Mouse (Mus musculus) testis, adult 2 months (tissue): ENCODE results near the gene Tlx1. TPM values are rescaled to one million over a fixed set of nuclear protein-coding genes. Genes with fewer than 3 reads are reported as not detected.

Experiments used
- H3K27ac ChIP-seq: fragments of 200-500 bp; 2 replicates; pipeline ENCODE4 v1.5.1; 2012; ENCODE audit warnings: low read depth, low read length; ENCODE audit not compliant: control insufficient read depth, insufficient read depth
- H3K27me3 ChIP-seq: fragments of 200-500 bp; 2 replicates; pipeline ENCODE4 v1.6.1; 2012; ENCODE audit warnings: mild to moderate bottlenecking, low read length, moderate library complexity; ENCODE audit not compliant: control insufficient read depth, insufficient read depth
- H3K36me3 ChIP-seq: fragments of 200-500 bp; 2 replicates; pipeline ENCODE4 v1.6.1; 2012; ENCODE audit warnings: mild to moderate bottlenecking, low read length; ENCODE audit not compliant: control insufficient read depth, insufficient read depth
- H3K4me1 ChIP-seq: fragments of 200-500 bp; 2 replicates; pipeline ENCODE4 v1.6.1; 2012; ENCODE audit warnings: low read length; ENCODE audit not compliant: control insufficient read depth, insufficient read depth
- H3K4me3 ChIP-seq: fragments of 200-500 bp; 2 replicates; pipeline ENCODE4 v1.5.1; 2012; ENCODE audit warnings: low read depth, mild to moderate bottlenecking, low read length, moderate library complexity, mixed read lengths; ENCODE audit not compliant: control insufficient read depth
- CTCF ChIP-seq: fragments of 200-500 bp; IDR thresholded peaks from 2 replicates; pipeline ENCODE4 v1.5.1; 2012; ENCODE audit warnings: low read depth, mild to moderate bottlenecking, inconsistent platforms, low read length, moderate library complexity; ENCODE audit not compliant: control insufficient read depth, insufficient read depth, insufficient replicate concordance
- POLR2A ChIP-seq: fragments of 200-500 bp; IDR thresholded peaks from 2 replicates; pipeline ENCODE4 v1.6.1; 2012; ENCODE audit warnings: low read depth, mild to moderate bottlenecking, inconsistent platforms, low read length, moderate library complexity; ENCODE audit not compliant: control insufficient read depth
- polyA plus RNA-seq: library from polyadenylated mRNA; depleted of rRNA; stranded (reverse); fragments of >200 nt; gene quantifications from 2 replicates; pipeline ENCODE4 v1.2.3, GENCODE M21; 2012

Gene Tlx1
- polyA plus RNA-seq, 1 experiment = 0.06 TPM

- Histone ChIP-seq H3K4me1 (peaks cover 30% of the 10 kb centered on the region), H3K27ac (no peak overlapping the region), H3K4me3 (no peak overlapping the region), H3K36me3 (no peaks in the 10 kb centered on the region), H3K27me3 (peaks cover 17% of the 10 kb centered on the region)
- TF ChIP-seq POLR2A (no peak), CTCF (no peak)
Observed at GRCm38 (mm10) chr19:45153311-45154058, 3.0 kb downstream of the Tlx1 start.

- Histone ChIP-seq H3K27me3 (peaks cover 19% of the 10 kb centered on the region), H3K36me3 (no peaks in the 10 kb centered on the region), H3K4me1 (peaks cover 33% of the 10 kb centered on the region), H3K4me3 (no peak overlapping the region), H3K27ac (no peak overlapping the region)
- TF ChIP-seq POLR2A (no peak), CTCF (no peak)
Observed at GRCm38 (mm10) chr19:45154059-45154386, 3.5 kb downstream of the Tlx1 start.

GRCm38 (mm10) chr19:45154521-45154920 lies 4.0 kb downstream of the Tlx1 start:
- TF ChIP-seq CTCF (no peak), POLR2A (no peak)
- Histone ChIP-seq H3K4me3 (no peak overlapping the region), H3K4me1 (peaks cover 37% of the 10 kb centered on the region), H3K27me3 (peaks cover 20% of the 10 kb centered on the region), H3K27ac (no peak overlapping the region), H3K36me3 (no peaks in the 10 kb centered on the region)

GRCm38 (mm10) chr19:45155141-45155790 lies 4.8 kb downstream of the Tlx1 start:
- TF ChIP-seq POLR2A (no peak), CTCF (no peak)
- H3K4me3 ChIP-seq = no peak overlapping the region; the same call in 1 of the 2 replicates
- H3K36me3 ChIP-seq = no peaks in the 10 kb centered on the region
- H3K27me3 ChIP-seq = peaks cover 20% of the 10 kb centered on the region
- H3K27ac ChIP-seq = no peak overlapping the region
- H3K4me1 ChIP-seq = peaks cover 38% of the 10 kb centered on the region

GRCm38 (mm10) chr19:45155791-45156186 lies 5.3 kb downstream of the Tlx1 start:
- no peak for TF ChIP-seq POLR2A
- no peak for TF ChIP-seq CTCF
- Histone ChIP-seq H3K27me3 (peaks cover 19% of the 10 kb centered on the region), H3K36me3 (no peaks in the 10 kb centered on the region), H3K4me3 (peak overlapping the region; percentile 48), H3K4me1 (peaks cover 40% of the 10 kb centered on the region), H3K27ac (no peak overlapping the region)

GRCm38 (mm10) chr19:45156381-45156780 lies 5.9 kb downstream of the Tlx1 start:
- Histone ChIP-seq H3K27me3 (peaks cover 18% of the 10 kb centered on the region), H3K27ac (no peak overlapping the region), H3K4me1 (peaks cover 40% of the 10 kb centered on the region), H3K4me3 (peak overlapping the region; percentile 60), H3K36me3 (no peaks in the 10 kb centered on the region)
- TF ChIP-seq CTCF = no peak
- TF ChIP-seq POLR2A = no peak

GRCm38 (mm10) chr19:45158201-45158600 lies 7.7 kb downstream of the Tlx1 start:
- H3K36me3 ChIP-seq = no peaks in the 10 kb centered on the region
- H3K4me3 ChIP-seq = peak overlapping the region; percentile 56
- H3K27ac ChIP-seq = no peak overlapping the region
- TF ChIP-seq CTCF (no peak), POLR2A (no peak)
- peaks cover 13% of the 10 kb centered on the region for H3K27me3 ChIP-seq
- peaks cover 38% of the 10 kb centered on the region for H3K4me1 ChIP-seq
